ENCODE assay signal across 9 mouse cellular contexts in genomic region chr9:14365481-14366125, GRCm38 (mm10). TPM values are rescaled to one million over a fixed set of nuclear protein-coding genes. Genes with fewer than 3 reads are reported as not detected.
DNase-seq lines count a peak whose midpoint lies in the region.
"Had no signal": no experiment of that assay in that cellular context is flagged by ENCODE, and none has a peak within 500 bp of the region (broad histone marks: within the 10 kb centered on the region; RNA-seq: fewer than 3 reads in every experiment).

No protein-coding gene starts in this region.

- DNase-seq in spleen, postnatal 36 days (ENCODE audit: low spot score in 2 of 2), result peak; percentile 22 to 25
- DNase-seq in spleen, postnatal 14 days (ENCODE audit: low spot score in 2 of 2), result no peak
- DNase-seq in heart, adult 8-10 months (ENCODE audit: low spot score), result peak; percentile 41
- DNase-seq in liver, result peak; percentile 48
- no peak for DNase-seq in urinary bladder, adult 2 months (ENCODE audit: low spot score)
- DNase-seq in ovary, postnatal 14 days (ENCODE audit: low spot score), result no peak
- no peak for DNase-seq in embryo, embryonic 10 days (ENCODE audit: low spot score)
- DNase-seq: lung, adult 18-20 months; retina, postnatal 1 day had no signal

RNA-seq across cellular contexts. Expression of gene Endod1, which starts 15.7 kb away (rescaled TPM):
- total RNA-seq in heart, adult 8-10 months (2022), result 1 to 10 TPM; 6.2 to 7.6 (median 7.1) TPM
- 40.2 and 44.1 TPM in 2 replicates for polyA plus RNA-seq in urinary bladder, adult 2 months (2012; rRNA removed)

Comparison
In these comparisons a context has a peak if more than half of its experiments do, and no peak if none do; other contexts are left out.
1. DNase-seq: peak in spleen, postnatal 36 days (2 of 2), heart, adult 8-10 months (single experiment) and liver (single experiment); none in spleen, postnatal 14 days (0 of 2), urinary bladder, adult 2 months (single experiment), ovary, postnatal 14 days (single experiment) and embryo, embryonic 10 days (single experiment).